Mouse (Mus musculus): Measurements from ENCODE around the gene Ttll1. TPM values are rescaled to one million over a fixed set of nuclear protein-coding genes. Genes with fewer than 3 reads are reported as not detected.

Ttll1 gene
- polyA plus RNA-seq, 1 experiment from 2014 or later: 13.8 TPM

GRCm38 (mm10) chr15:83527092-83527437, 16.4 kb upstream of the Ttll1 start:
- H3K4me1 ChIP-seq (ENCODE audit: insufficient read depth, low read depth, low read length): peaks cover 29% of the 10 kb centered on the region
- peak overlapping the region; percentile 82 for H3K4me2 ChIP-seq (replicated peaks; ENCODE audit: low read depth, low read length)
- H3K4me3 ChIP-seq (ENCODE audit: low read depth, low read length): peak overlapping the region; percentile 59
- H3K9me3 ChIP-seq (ENCODE audit: low read length): no peaks in the 10 kb centered on the region
- no peaks in the 10 kb centered on the region for H3K36me3 ChIP-seq (ENCODE audit: insufficient read depth, low read length)
- H3K27ac ChIP-seq (ENCODE audit: low read length): peak overlapping the region; percentile 49
- 1% methylated on average over 26 of the region's 26 CpGs for whole genome bisulfite sequencing
- ATAC-seq (no peak), DNase-seq (ENCODE audit: low spot score) (no peak)
- TF ChIP-seq EP300 (IDR thresholded peaks at IDR 0.05) (no peak), CTCF (IDR thresholded peaks at IDR 0.05) (no peak)
- H3K27me3 ChIP-seq (replicated peaks; ENCODE audit: insufficient read depth, low read length): 0 out of 2 replicates have a peak, but pooled peaks cover 4% of the 10 kb centered on the region
- H3K9ac ChIP-seq (replicated peaks; ENCODE audit: low read depth): peak overlapping the region; percentile 65

- Histone ChIP-seq H3K9me3 (ENCODE audit: low read length) (no peaks in the 10 kb centered on the region), H3K4me1 (ENCODE audit: insufficient read depth, low read depth, low read length) (peaks cover 27% of the 10 kb centered on the region), H3K27ac (ENCODE audit: low read length) (peak within 1 kb of the TSS; percentile 49), H3K4me3 (ENCODE audit: low read depth, low read length) (peak within 1 kb of the TSS; percentile 59), H3K4me2 (replicated peaks; ENCODE audit: low read depth, low read length) (peak within 1 kb of the TSS; percentile 82), H3K9ac (replicated peaks; ENCODE audit: low read depth) (peak within 1 kb of the TSS; percentile 65), H3K36me3 (ENCODE audit: insufficient read depth, low read length) (no peaks in the 10 kb centered on the region), H3K27me3 (replicated peaks; ENCODE audit: insufficient read depth, low read length) (0 out of 2 replicates have a peak, but pooled peaks cover 4% of the 10 kb centered on the region)
- ATAC-seq (peak; percentile 55), DNase-seq (ENCODE audit: low spot score) (peak; percentile 66)
- WGBS: 2% methylated on average over 32 of the region's 45 CpGs
- TF ChIP-seq EP300 (IDR thresholded peaks at IDR 0.05): no peak
- TF ChIP-seq CTCF (IDR thresholded peaks at IDR 0.05): no peak
Observed at GRCm38 (mm10) chr15:83526424-83527091, 15.9 kb upstream of the Ttll1 start, which contains the start of gene Bik. TSS of gene Bik (plus strand) at chr15:83526862.

DNA sequence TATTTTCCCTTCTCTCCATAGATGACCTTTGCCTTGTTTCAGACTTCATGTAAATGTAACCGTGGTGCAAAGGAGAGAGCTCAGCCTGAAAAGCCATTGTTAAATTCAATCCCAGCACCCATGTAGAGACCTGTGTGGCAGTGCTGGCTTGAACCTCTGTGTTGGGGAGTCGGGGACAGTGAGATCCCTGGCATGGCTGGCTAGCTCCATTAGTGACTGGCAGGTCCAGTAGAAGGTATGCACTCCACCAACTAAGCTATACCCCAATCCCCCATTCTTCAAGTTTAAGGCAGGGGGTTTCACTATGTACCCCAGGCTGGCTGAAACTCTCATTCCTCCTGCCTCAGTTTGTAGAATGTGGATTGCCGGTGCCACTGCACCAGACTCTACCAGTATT, 13.6 kb upstream of the Ttll1 start:
- no peak for TF ChIP-seq EP300 (IDR thresholded peaks at IDR 0.05)
- no peak for TF ChIP-seq CTCF (IDR thresholded peaks at IDR 0.05)
- Histone ChIP-seq H3K9me3 (ENCODE audit: low read length) (no peaks in the 10 kb centered on the region), H3K4me3 (ENCODE audit: low read depth, low read length) (no peak overlapping the region), H3K27ac (ENCODE audit: low read length) (no peak overlapping the region), H3K9ac (replicated peaks; ENCODE audit: low read depth) (no peak overlapping the region), H3K36me3 (ENCODE audit: insufficient read depth, low read length) (no peaks in the 10 kb centered on the region), H3K4me1 (ENCODE audit: insufficient read depth, low read depth, low read length) (peaks cover 8% of the 10 kb centered on the region; the same call in 1 of the 2 replicates), H3K27me3 (replicated peaks; ENCODE audit: insufficient read depth, low read length) (0 out of 2 replicates have a peak, but pooled peaks cover 4% of the 10 kb centered on the region), H3K4me2 (replicated peaks; ENCODE audit: low read depth, low read length) (no peak overlapping the region)
- 76% methylated on average over 3 of the region's 3 CpGs for WGBS
- no peak for DNase-seq (ENCODE audit: low spot score)
- ATAC-seq: no peak

GRCm38 (mm10) chr15:83523638-83524332, 13.1 kb upstream of the Ttll1 start:
- H3K36me3 ChIP-seq (ENCODE audit: insufficient read depth, low read length): no peaks in the 10 kb centered on the region
- H3K9me3 ChIP-seq (ENCODE audit: low read length): no peaks in the 10 kb centered on the region
- no peak for TF ChIP-seq EP300 (IDR thresholded peaks at IDR 0.05)
- no peak for TF ChIP-seq CTCF (IDR thresholded peaks at IDR 0.05)
- no peak for ATAC-seq
- peaks cover 3% of the 10 kb centered on the region; the same call in 1 of the 2 replicates for H3K4me1 ChIP-seq (ENCODE audit: insufficient read depth, low read depth, low read length)
- WGBS: 56% methylated on average over 14 of the region's 14 CpGs
- no peak for DNase-seq (ENCODE audit: low spot score)
- no peak overlapping the region for H3K27ac ChIP-seq (ENCODE audit: low read length)
- H3K4me2 ChIP-seq (replicated peaks; ENCODE audit: low read depth, low read length): no peak overlapping the region
- H3K4me3 ChIP-seq (ENCODE audit: low read depth, low read length): no peak overlapping the region
- H3K9ac ChIP-seq (replicated peaks; ENCODE audit: low read depth): no peak overlapping the region
- H3K27me3 ChIP-seq (replicated peaks; ENCODE audit: insufficient read depth, low read length): 0 out of 2 replicates have a peak, but pooled peaks cover 4% of the 10 kb centered on the region

- DNase-seq (ENCODE audit: low spot score): no peak
- 39% methylated on average over 7 of the region's 7 CpGs for WGBS
- TF ChIP-seq CTCF (IDR thresholded peaks at IDR 0.05) (no peak), EP300 (IDR thresholded peaks at IDR 0.05) (no peak)
- Histone ChIP-seq H3K9ac (replicated peaks; ENCODE audit: low read depth) (no peak overlapping the region), H3K27me3 (replicated peaks; ENCODE audit: insufficient read depth, low read length) (0 out of 2 replicates have a peak, but pooled peaks cover 4% of the 10 kb centered on the region), H3K9me3 (ENCODE audit: low read length) (no peaks in the 10 kb centered on the region), H3K27ac (ENCODE audit: low read length) (no peak overlapping the region), H3K4me1 (ENCODE audit: insufficient read depth, low read depth, low read length) (no peaks in the 10 kb centered on the region; the same call in 1 of the 2 replicates), H3K4me3 (ENCODE audit: low read depth, low read length) (no peak overlapping the region), H3K36me3 (ENCODE audit: insufficient read depth, low read length) (no peaks in the 10 kb centered on the region), H3K4me2 (replicated peaks; ENCODE audit: low read depth, low read length) (no peak overlapping the region)
- ATAC-seq: no peak
Observed at GRCm38 (mm10) chr15:83523196-83523595, 12.5 kb upstream of the Ttll1 start.

DNA sequence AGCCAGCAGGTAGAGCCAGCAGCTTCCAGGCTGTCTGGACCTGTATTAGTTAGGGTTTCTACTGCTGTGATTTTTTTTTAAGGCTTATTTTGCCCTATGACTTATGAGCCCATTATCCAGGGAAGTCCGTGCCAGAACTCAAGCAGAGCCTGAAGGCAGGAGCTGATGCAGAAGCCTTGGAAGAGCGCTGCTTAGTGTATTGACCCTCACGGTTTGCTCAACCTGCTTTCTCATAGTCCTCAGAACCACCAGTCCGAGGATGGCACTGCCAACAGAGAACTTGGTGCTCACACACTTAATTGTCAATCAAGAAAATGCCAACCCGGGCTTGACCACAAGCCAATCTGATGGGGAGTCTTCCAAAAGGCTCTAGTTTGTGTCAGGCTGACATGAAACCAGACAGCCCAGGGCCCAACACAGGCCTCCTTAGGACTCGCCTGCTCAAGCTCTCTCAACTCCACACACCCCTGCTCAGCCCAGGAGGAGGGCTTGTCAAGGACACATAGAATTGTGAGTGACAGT, 10.2 kb upstream of the Ttll1 start:
- ATAC-seq (no peak), DNase-seq (ENCODE audit: low spot score) (no peak)
- Histone ChIP-seq H3K4me3 (ENCODE audit: low read depth, low read length) (no peak overlapping the region), H3K4me2 (replicated peaks; ENCODE audit: low read depth, low read length) (no peak overlapping the region), H3K9ac (replicated peaks; ENCODE audit: low read depth) (no peak overlapping the region), H3K27me3 (replicated peaks; ENCODE audit: insufficient read depth, low read length) (no peaks in the 10 kb centered on the region), H3K27ac (ENCODE audit: low read length) (no peak overlapping the region), H3K36me3 (ENCODE audit: insufficient read depth, low read length) (no peaks in the 10 kb centered on the region), H3K4me1 (ENCODE audit: insufficient read depth, low read depth, low read length) (no peaks in the 10 kb centered on the region), H3K9me3 (ENCODE audit: low read length) (no peaks in the 10 kb centered on the region)
- no peak for TF ChIP-seq CTCF (IDR thresholded peaks at IDR 0.05)
- no peak for TF ChIP-seq EP300 (IDR thresholded peaks at IDR 0.05)
- 74% methylated on average over 6 of the region's 6 CpGs for WGBS
